Mouse (Mus musculus) hindbrain, embryonic 10.5 days (tissue): ENCODE data around the gene Fgr. TPM values are rescaled to one million over a fixed set of nuclear protein-coding genes. Genes with fewer than 3 reads are reported as not detected.

Experiments
- DNase-seq: peaks from one replicate; pipeline ENCODE4 v3.0.0-alpha.2; 2017; ENCODE audit warnings: low spot score
- H3K27ac ChIP-seq: fragments of 300-500 bp; sonication (generic); 2 replicates; pipeline ENCODE4 v1.5.1; 2016; ENCODE audit warnings: mild to moderate bottlenecking, moderate library complexity
- H3K27me3 ChIP-seq: fragments of 300-500 bp; sonication (generic); 2 replicates; pipeline ENCODE4 v1.6.1; 2016; ENCODE audit warnings: mild to moderate bottlenecking; ENCODE audit not compliant: poor library complexity, insufficient read depth, severe bottlenecking
- H3K36me3 ChIP-seq: fragments of 300-500 bp; sonication (generic); 2 replicates; pipeline ENCODE4 v1.6.1; 2016; ENCODE audit warnings: mild to moderate bottlenecking, moderate library complexity
- H3K4me1 ChIP-seq: fragments of 300-500 bp; sonication (generic); replicated peaks from 2 replicates; pipeline ENCODE4 v1.6.1; 2016; ENCODE audit warnings: mild to moderate bottlenecking
- H3K4me3 ChIP-seq: fragments of 300-500 bp; sonication (generic); 2 replicates; pipeline ENCODE4 v1.5.1; 2016; ENCODE audit warnings: mild to moderate bottlenecking, moderate library complexity
- H3K9me3 ChIP-seq: fragments of 300-500 bp; sonication (generic); 2 replicates; pipeline ENCODE4 v1.6.1; 2016; ENCODE audit warnings: mild to moderate bottlenecking, moderate library complexity
- WGBS: fragments of 180-500 bp; shearing (Covaris S2); methylation state at CpG from one replicate; pipeline ENCODE4 v1.1.7; 2016; 5-methylcytosine and 5-hydroxymethylcytosine counted together
- polyA plus RNA-seq: library from polyadenylated mRNA; unstranded; fragments of >200 nt; fragmentation: Nextera tagmentation; extraction: Ambion mirVana; gene quantifications from 2 replicates; pipeline ENCODE4 v1.2.1, GENCODE M21; 2016

The Fgr gene
- polyA plus RNA-seq, 1 experiment from 2014 or later, result not detected

DNA sequence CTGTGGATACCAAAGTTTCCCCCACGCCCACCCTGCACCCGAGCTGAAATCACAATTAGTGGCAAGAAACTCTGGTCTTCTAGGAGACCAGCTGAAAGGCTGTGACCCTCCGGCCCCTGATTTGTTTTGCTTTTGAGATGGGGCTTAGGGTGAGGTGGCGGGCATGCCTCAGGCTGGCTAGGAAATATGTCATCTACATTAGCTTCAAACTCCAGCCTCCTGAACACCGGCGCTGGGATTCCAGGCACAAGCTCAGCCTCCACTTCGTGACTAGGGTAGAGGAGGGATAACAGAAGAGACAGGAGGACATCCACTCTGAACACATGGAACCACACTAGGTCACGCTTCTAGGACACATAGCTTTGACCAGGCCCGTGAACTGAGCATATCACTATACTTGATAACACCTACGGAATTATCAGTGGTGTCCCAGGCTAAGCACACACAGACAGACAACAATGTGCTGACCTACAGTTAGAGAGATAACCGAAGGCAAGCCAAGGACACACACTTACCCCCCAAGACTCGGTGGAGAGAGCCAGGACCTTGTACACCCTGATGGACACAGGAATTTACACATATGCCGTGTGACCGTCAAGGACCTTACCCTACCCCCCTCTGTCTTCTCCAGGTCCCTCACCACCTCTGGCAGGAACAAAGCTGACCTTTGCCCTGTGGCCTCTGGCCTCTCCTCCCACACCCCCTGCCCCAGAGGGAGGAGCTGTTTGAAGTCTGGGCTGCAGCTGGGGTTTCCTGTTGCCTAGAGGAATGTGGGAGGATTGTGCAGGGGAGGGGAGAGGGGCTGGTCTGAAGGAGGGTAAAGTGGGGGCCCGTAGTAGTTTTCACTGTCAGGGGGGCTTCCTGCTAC lies 33.9 kb downstream of the Fgr start:
- Histone ChIP-seq H3K4me1 (peaks cover 63% of the 10 kb centered on the region), H3K27ac (peak overlapping the region; percentile 70)

DNA sequence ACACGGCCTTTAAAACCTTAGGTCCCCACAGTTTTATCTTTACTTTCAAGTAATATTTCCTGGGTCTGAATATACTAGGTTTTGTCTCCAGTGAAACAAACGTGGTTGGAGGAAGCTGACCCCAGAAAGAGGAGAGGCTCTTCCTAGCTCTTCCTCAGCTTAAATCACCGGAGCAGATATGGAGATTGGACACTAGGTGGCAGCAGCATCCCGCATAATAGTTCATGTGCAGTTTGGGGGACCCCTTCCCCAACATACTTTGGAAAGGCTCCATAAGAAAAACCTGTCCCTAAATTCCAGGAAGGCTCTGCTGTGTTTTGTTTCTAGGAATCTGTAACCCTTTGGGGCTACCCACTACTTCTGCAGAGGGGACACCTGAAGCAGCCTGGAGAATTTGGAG lies 35.2 kb downstream of the Fgr start:
- Histone ChIP-seq H3K4me3 (no peak overlapping the region), H3K27ac (no peak overlapping the region), H3K4me1 (peaks cover 64% of the 10 kb centered on the region), H3K36me3 (no peaks in the 10 kb centered on the region), H3K27me3 (peaks cover 19% of the 10 kb centered on the region), H3K9me3 (no peaks in the 10 kb centered on the region)
- WGBS, result 2% methylated on average over 4 of the region's 4 CpGs
- DNase-seq, result peak; percentile 64

More for the DNA sequence above, 33.9 kb downstream of the Fgr start:
- Histone ChIP-seq H3K36me3 (no peaks in the 10 kb centered on the region), H3K27me3 (peaks cover 25% of the 10 kb centered on the region), H3K9me3 (no peaks in the 10 kb centered on the region), H3K4me3 (peak overlapping the region; percentile 9)
- DNase-seq, result peak; percentile 80
- 18% methylated on average over 15 of the region's 15 CpGs for WGBS

DNA sequence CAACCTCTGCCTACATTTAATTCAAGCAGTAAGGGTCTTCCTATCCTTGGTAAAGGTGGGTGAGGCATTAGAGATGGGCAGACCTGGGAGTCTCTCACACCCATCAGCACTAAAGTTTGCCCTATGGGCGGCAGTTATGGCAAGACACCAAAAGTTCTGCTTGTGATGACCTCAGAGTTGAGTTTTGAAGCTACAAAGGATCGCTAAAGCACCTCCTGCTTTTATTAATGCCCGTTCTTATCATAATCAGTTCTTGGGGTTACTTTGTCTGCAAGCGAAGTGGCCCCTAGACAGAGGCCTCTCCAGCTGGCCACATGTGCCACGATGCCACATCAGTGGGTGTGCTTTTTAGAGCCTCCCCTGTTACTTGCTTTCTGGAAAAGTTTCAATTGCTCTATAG lies 35.8 kb downstream of the Fgr start:
- no peaks in the 10 kb centered on the region for H3K36me3 ChIP-seq
- peaks cover 70% of the 10 kb centered on the region for H3K4me1 ChIP-seq
- no peaks in the 10 kb centered on the region for H3K9me3 ChIP-seq
- WGBS, result 68% methylated on average over 5 of the region's 5 CpGs
- no peak overlapping the region for H3K4me3 ChIP-seq
- no peak for DNase-seq
- no peak overlapping the region; the same call in 1 of the 2 replicates for H3K27ac ChIP-seq
- peaks cover 19% of the 10 kb centered on the region for H3K27me3 ChIP-seq

DNA sequence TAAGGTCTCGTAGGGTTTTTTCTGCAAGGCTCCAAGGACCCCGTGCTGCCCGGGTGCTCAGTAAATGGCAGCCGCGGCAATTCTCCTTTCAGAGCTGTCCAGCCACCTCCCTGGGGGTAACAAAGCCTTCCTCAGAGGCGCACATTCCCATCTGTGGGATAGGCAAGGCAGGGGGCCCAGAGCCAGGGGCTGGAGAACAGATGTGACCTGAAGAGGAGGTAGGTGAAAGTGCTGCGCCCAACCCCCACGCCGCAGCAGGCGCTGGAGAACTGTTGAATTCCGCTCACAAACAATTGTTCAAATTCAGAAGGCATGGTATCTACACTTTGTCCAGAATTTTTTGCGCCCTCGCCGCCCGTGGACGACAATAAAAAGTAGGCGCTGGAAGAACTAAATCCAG lies 36.7 kb downstream of the Fgr start:
- no peaks in the 10 kb centered on the region for H3K9me3 ChIP-seq
- under 1% methylated on average over 17 of the region's 17 CpGs for WGBS
- DNase-seq, result no peak
- H3K27me3 ChIP-seq, result peaks cover 19% of the 10 kb centered on the region
- no peaks in the 10 kb centered on the region for H3K36me3 ChIP-seq
- H3K27ac ChIP-seq, result peak overlapping the region; percentile 99
- H3K4me1 ChIP-seq, result peaks cover 79% of the 10 kb centered on the region
- H3K4me3 ChIP-seq, result peak overlapping the region; percentile 97

DNA sequence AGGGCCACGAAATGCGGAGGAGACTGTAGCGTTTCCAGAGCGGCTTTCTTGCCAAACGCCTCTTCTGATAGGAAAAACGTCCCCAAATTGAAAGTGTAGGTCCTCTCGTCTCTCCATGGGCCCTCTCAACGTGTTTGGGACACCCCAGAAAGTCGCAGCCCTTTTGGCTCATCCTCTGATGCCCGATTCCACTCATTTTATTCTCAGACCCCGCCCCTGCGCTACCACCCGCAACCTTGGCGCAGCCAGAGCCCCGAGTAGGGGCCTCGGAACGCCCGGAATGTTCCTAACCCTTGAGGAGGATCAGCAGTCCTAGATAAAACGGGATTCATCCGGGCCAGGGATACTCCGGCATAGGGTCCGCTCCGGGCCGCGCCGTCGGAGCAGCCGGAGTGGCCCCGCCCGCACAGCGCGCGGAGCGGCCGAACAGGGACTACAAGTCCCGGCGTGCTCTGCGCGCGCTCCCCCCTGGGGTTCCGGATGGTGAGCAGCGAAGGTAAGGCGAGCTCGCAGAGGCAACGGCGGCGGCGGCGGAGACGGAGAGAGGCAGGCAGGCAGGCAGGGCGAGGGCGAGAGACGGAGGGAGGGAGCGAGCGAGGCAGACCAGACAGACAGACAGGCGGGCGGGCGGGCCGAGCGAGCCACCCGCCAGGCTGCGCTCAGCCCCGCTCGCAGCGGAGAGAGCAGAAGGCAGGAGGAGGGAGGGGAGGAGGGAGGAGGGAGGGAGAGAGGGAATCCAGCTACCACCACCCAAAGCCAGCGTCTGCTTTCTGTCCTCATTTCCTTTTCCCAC lies 37.3 kb downstream of the Fgr start, which contains the start of gene Ahdc1:
Gene Ahdc1, plus strand, starts transcription at position 233 of the 793 bp plus-strand sequence.
- H3K4me3 ChIP-seq, result peak within 1 kb of the TSS; percentile 97
- no peaks in the 10 kb centered on the region for H3K9me3 ChIP-seq
- DNase-seq, result peak; percentile 94
- under 1% methylated on average over 66 of the region's 66 CpGs for WGBS
- peaks cover 19% of the 10 kb centered on the region for H3K27me3 ChIP-seq
- H3K36me3 ChIP-seq, result no peaks in the 10 kb centered on the region
- H3K4me1 ChIP-seq, result peaks cover 85% of the 10 kb centered on the region
- H3K27ac ChIP-seq, result peak within 1 kb of the TSS; percentile 99

DNA sequence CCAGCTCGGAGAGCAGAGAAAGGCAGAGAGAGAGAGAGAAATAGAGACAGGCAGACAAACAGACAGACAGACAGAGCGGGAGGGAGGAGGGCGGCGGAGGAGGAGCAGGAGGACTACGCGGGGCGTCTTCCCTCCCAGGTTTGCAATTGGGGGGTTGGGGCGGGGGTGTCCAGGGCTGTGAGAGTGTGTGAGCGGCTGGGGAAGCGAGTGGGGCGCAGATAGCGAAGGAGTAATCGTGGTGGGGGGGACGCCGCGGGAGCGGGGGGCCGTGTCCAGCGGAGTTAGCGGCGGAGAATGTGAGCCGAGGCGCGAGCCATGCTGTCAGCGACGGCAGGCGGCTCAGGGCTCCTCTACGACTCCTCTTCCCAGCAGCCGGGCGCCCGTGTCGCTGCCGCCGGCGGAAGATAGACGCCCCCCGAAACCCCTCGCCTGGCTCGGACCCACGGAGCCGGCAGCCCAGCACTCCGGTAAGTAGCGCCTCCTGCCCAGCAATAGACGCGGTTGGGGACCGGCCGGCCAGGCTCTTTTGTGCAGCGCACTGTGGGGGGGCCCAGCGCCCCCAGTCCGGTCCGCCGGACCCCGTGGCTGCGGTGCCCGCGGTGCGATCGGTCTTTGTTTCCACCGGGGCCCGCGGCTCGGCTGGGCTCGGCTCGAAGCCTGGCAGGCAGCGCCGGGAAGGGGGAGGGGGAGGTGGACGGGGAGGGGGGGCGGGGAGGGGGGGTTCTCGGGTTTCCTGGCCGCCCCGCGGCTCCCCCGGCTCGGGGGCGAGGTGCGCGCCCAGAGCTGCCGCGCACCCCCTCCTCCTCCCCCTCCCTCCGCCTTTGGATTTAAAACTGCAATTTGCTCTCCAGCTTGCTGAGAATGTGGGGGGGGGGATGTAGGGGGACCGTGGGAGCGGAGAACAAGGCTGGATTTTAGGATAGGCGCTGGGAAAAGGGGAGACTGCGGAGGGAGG lies 38.2 kb downstream of the Fgr start:
- Histone ChIP-seq H3K9me3 (no peaks in the 10 kb centered on the region), H3K4me1 (peaks cover 94% of the 10 kb centered on the region), H3K36me3 (no peaks in the 10 kb centered on the region), H3K27me3 (peaks cover 19% of the 10 kb centered on the region), H3K27ac (peak overlapping the region; percentile 99), H3K4me3 (peak overlapping the region; percentile 97)
- WGBS, result under 1% methylated on average over 78 of the region's 84 CpGs
- DNase-seq, result peak; percentile 69

DNA sequence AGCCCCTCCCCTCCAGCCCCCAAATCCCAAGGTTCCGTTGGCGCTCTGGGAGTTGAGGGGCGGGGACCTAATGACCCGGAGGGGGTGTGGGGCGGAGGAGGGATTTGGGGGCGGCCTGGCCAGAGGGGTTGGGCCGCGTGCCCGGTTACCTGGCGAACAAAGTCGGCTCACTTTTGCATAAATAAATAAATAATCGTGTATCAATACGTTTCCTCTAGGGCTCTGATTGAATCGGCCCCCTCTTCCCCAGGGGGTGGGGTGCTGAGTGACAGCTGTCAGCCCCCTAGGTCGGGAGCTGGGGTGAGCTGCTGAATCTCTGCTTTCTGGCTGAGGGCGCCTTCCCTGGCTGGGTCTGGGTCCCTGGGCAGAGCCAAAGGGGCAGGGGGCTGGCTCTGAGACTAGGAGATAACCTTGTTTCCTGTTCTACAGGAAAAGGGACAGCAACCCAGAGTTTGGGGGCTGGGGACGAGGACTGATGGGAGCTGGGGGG lies 38.9 kb downstream of the Fgr start:
- Histone ChIP-seq H3K4me3 (peak overlapping the region; percentile 97), H3K27ac (peak overlapping the region; percentile 99), H3K4me1 (peaks cover 94% of the 10 kb centered on the region), H3K27me3 (peaks cover 19% of the 10 kb centered on the region), H3K9me3 (no peaks in the 10 kb centered on the region), H3K36me3 (no peaks in the 10 kb centered on the region)
- 1% methylated on average over 17 of the region's 17 CpGs for WGBS
- DNase-seq, result peak; percentile 66

DNA sequence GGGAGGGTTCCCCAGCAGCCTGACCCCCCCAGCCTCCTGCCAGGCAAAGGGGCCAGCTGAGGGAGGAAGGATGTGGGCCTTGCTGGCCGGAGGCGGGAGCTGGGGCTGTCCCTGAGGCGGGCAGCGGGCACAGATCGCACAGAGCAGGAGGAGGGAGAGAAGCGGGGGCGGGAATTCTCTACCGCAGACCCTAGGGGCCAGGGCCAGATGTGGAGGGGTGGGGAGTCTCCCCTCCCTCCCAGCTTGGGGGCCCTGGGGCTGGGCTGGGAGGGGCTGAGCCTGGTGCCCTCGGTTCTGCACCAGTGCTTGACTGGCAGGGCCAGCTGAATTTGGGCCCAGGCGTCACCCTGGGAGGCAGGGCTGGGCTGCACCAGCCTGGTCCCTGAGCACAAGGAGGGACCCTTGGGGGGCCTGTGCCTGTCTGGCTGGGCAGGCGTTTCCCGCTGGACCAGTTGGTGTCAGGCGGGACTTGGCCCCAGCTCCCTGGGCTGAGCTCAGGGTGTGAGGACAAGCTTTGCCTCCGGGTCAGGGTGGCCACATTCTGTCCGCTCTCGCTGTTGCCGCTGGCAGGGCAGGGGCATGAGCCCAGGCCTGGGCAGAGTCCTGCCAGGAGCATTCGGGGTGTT lies 39.5 kb downstream of the Fgr start:
- H3K4me1 ChIP-seq, result peaks cover 94% of the 10 kb centered on the region
- H3K27me3 ChIP-seq, result peaks cover 19% of the 10 kb centered on the region
- WGBS, result 2% methylated on average over 18 of the region's 18 CpGs
- no peaks in the 10 kb centered on the region for H3K36me3 ChIP-seq
- peak overlapping the region; percentile 97 for H3K4me3 ChIP-seq
- DNase-seq, result no peak
- peak overlapping the region; percentile 99 for H3K27ac ChIP-seq
- H3K9me3 ChIP-seq, result no peaks in the 10 kb centered on the region

DNA sequence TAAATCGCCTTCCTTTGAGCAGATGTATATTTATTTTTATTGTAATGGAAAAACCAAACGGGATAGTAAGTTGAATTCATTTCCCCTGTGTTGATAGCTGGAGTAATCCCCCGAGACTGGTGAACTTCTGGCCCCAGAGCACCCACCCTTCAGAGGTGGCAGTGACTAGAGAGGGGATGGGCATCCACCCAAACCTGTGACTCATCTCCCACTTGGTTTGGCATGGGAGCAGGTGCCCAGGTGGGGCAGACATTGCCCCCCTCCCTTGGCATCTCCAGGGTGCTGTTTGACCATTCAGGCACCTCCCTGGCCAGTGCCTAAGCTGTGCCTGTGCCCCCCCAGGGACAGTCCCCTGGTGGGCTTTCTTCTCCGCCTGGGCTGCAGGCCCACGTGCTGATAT lies 40.2 kb downstream of the Fgr start:
- no peak for DNase-seq
- Histone ChIP-seq H3K4me1 (peaks cover 94% of the 10 kb centered on the region), H3K9me3 (no peaks in the 10 kb centered on the region), H3K27ac (peak overlapping the region; percentile 99), H3K36me3 (no peaks in the 10 kb centered on the region), H3K4me3 (peak overlapping the region; percentile 97), H3K27me3 (peaks cover 19% of the 10 kb centered on the region)
- 26% methylated on average over 5 of the region's 5 CpGs for whole genome bisulfite sequencing

DNA sequence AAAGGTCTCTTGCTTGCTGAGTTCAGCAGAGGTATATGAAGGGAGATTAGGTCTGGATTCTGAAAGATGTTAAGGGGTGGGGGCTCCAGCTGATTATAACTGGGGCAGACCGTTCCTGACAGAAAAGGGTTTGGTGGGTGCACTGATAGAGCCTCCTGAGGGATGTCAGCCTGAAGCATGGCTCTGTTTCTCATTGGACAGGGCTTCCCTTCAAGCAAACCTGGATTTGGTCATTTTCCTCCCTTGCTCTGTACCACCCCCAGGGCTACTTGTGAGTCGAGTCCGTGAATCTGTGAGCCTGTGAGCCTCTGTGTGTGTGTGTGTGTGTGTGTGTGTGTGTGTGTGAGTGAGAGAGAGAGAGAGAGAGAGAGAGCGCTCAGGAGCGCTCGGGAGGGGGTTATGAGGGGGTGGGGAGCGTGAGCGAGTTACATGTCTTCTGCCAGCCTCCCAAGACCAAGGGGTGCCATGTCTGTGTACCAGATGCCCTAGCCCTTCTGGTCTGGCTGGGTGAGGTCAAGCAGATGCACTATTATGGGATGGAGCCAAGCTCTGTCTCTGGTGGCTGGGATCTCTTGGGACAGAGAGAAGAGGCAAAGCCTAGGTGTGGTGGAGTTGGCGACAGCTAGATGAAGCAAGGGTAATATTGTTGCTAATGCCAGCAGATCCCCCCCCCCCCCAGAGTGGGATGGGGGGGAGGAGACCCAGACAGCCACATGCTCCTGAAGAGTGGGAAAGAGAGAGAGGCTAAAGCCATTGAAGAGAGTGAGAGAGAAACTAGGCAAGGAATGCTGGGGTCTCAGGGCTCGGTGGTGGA lies 41.2 kb downstream of the Fgr start:
- no peaks in the 10 kb centered on the region for H3K9me3 ChIP-seq
- 28% methylated on average over 10 of the region's 10 CpGs for WGBS
- H3K27ac ChIP-seq, result peak overlapping the region; percentile 17
- peaks cover 11% of the 10 kb centered on the region for H3K27me3 ChIP-seq
- no peak for DNase-seq
- peak overlapping the region; percentile 97 for H3K4me3 ChIP-seq
- no peaks in the 10 kb centered on the region for H3K36me3 ChIP-seq
- H3K4me1 ChIP-seq, result peaks cover 96% of the 10 kb centered on the region
